Mouse (Mus musculus): Measurements from ENCODE around the gene Hsf2bp.
A peak's percentile ranks its signal among the peaks of the same experiment; 100 is the strongest.

Hsf2bp gene

GRCm38 (mm10) chr17:31986915-31987314 lies 49.2 kb downstream of the Hsf2bp start:
- no peak for DNase-seq (ENCODE audit: extremely low read depth, low read depth, low spot score)

GRCm38 (mm10) chr17:31983491-31983890 lies 52.7 kb downstream of the Hsf2bp start:
- DNase-seq (ENCODE audit: extremely low read depth, low read depth, low spot score), result no peak

DNA sequence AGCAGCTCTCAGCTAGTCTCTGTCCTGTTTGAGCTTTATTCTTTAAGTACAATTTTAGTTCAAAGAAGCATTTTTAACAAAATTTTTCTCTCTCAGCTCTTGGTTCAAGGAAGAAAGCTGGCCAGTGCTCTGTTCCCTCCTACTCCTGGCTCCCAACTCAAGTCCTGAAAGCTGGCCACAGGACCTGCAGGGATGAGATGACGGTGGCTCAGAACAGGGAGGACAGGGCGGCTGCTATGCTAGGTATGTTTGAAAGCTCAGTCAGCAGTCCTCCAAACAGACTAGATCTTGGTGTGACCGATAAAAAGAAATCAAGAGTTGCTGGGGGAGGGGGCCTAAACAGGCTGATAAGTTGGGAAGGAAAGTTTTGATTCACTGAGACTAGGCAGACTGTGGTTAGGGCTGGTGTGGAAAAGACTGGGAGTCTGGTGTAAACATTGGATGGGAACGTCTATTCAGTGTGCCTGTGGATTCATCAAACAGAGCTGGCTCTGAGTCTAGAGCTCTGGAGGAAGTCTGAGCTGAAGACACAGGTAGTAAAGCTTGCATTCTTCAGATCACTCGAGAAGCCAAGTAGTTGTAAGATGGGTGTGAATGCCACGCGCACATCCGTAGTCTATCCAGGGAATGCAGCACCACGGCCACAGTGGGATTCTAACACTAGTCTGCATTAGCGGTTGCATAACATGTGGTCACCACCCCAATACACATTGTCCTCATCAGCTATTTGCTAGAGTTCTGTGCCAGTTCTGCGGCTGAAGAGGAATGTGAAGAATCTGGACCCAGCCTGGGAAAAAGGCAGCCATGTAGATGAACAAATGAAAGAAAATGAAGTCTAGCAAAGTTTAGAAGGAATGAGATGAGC lies 53.6 kb downstream of the Hsf2bp start:
- DNase-seq (ENCODE audit: extremely low read depth, low read depth, low spot score), result no peak

DNA sequence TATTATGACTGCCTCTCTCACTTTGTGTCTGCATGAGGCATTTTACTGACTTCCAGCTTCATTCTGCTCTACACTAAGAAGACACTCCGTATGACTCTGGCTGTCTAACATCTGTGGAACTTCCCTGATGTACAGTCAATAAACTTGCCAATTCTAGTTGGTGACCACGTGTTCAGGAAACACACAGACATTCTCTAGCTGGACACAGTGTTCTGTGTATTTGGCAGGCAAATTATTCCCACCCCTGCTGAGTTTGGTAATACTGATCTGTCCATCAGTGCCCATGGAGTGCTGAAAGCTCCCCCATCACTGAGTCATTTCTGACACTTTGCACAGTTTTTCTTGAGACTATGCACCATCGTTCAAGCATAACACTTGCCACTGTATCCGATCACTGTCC lies 56.3 kb downstream of the Hsf2bp start:
- no peak for DNase-seq (ENCODE audit: extremely low read depth, low read depth, low spot score)

GRCm38 (mm10) chr17:31977131-31977530 lies 59.0 kb downstream of the Hsf2bp start:
- no peak for DNase-seq (ENCODE audit: extremely low read depth, low read depth, low spot score)

DNA sequence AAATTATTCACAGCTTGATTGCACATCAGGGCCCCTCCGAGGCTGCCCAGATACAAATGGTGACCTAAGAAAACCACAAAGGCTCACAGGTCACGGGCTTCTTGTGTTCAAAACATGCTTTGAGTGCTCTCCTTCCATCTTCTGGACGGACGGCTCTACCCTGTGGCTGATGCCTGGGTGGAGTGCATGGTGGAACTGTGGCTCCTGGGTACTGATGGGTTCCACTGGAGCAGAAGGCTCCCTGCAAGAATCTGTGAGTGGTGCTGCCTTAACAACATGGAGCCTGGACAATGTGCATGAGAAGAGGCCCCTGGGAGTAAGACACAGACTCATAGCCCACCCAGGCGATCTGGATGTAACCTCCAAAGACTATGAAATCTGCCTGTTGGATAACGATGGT lies 59.6 kb downstream of the Hsf2bp start:
- DNase-seq (ENCODE audit: extremely low read depth, low read depth, low spot score), result no peak

- DNase-seq (ENCODE audit: extremely low read depth, low read depth, low spot score), result no peak
Measured at GRCm38 (mm10) chr17:31974694-31975093, 61.5 kb downstream of the Hsf2bp start.

DNA sequence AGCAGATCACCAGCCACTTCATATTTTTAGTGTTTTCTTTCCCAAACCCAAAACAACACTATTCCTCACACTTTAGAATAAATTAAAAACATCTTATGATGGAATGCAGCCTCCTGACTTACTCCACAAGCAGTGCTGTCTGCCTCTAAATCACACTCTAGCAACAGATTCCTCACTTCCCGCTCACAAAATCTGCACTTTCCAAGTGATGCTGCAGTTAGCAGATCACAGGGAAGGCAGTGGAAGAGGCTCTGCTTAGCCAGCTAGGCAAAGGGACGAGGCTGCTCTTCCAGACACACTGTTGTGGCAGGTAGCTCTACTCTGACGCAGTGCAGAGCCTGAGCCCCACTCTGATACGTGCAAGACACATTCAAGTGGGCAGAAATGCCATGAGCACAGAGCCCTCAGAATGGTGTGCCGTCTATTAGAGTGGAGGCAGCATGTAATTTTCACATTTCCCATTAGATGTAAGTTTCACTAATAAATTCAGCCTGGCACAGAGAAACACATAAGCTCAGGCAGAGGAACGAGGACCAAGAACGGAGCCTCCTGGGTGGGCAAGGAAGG lies 62.4 kb downstream of the Hsf2bp start:
- DNase-seq (ENCODE audit: extremely low read depth, low read depth, low spot score), result no peak

DNA sequence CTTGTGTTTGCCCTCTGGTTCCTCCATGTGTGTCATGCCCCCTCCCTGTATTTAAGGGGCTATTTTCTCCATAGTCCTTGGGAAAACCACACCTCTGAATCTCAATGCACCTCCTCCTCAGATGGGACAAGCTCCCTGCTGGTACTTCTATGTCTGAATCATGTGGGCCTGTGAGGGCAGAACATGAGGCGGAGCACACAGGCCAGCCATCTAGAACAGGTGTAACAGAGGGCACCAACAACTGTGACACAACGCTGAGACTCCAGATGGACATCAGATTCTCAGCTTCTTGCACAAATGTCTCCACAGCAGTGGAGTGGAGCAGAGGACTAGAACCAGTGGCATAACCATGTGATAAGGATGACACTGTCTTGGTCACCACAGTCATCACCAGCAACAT lies 65.3 kb downstream of the Hsf2bp start:
- DNase-seq (ENCODE audit: extremely low read depth, low read depth, low spot score), result no peak

DNA sequence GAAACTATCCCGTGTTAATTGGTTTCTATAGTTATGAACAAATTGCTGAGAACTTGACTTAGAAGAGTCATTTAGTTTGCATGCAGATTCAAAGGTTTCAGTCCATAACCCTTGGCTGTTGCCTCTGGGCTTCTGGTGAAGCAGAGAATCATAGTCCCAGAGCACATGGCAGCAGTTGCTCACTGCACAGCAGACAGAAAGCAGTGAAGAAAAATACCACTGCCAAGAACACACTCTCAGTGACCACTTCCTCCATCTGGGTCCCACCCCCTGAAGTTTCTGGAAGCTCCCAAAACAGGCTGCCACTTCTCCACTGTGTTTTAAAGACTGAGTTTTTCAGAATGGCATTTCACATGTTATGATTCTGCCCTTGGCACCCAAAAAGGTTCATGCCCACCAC lies 67.3 kb downstream of the Hsf2bp start:
- no peak for DNase-seq (ENCODE audit: extremely low read depth, low read depth, low spot score)

GRCm38 (mm10) chr17:31967311-31967710 lies 68.8 kb downstream of the Hsf2bp start:
- DNase-seq (ENCODE audit: extremely low read depth, low read depth, low spot score), result no peak

GRCm38 (mm10) chr17:31966566-31966965 lies 69.6 kb downstream of the Hsf2bp start:
- DNase-seq (ENCODE audit: extremely low read depth, low read depth, low spot score), result no peak

DNA sequence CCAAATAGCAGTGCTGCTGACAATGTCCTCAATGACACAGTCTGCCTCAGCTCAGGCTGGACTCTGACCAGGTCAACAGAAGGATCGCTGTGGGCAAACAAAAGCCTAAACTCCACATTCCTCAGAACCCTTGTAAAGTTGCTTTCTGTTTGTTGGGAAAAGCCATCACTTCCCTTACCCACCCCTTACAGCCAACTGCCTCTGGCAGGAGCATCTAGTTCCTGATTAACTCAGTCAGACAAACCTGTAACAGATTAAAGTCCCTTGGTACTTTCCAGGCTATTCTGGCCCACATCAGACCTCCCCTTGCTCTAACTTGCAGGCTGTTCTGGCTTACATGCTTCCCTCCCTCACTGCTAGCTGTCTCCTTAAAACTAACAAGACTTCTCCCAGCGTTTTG lies 70.5 kb downstream of the Hsf2bp start:
- no peak for DNase-seq (ENCODE audit: extremely low read depth, low read depth, low spot score)

DNA sequence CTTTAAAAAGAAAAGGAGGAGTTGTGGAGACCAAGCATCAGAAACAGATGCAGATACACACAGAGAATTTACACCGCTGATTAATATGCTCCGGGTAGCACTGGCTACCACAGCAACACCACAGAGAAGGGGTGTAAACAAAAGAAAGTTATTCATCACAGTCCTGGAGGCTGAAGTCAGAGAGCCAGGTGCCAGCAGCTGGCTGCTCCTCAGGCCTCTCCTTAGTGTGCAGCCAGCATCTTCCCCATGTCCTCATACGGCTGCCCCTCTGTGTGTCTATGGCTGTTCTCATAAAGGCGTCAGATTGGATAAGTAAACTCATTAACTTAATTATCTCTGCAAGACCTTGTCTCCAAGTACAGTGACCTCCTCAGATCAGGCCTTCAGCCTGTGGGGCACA lies 73.2 kb downstream of the Hsf2bp start:
- DNase-seq (ENCODE audit: extremely low read depth, low read depth, low spot score), result no peak

DNA sequence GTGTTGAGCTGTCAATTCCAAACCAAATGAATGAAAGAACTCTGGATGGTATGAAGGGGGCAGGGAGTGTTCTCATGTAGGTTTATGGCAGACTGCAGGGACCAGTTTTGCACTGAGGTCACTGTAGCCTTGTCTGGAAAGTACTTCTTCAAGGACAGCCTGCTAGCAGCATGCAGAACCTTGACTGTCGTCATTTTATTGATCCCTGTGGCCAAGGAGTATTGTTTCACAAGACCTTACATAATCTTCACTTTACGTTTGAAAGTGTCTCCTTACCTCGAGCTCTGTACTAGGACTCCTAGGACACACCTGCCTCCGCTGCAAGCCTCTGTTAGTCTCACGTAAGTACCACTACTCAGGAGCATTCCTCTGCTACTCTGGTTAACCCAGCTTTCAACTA lies 73.9 kb downstream of the Hsf2bp start:
- DNase-seq (ENCODE audit: extremely low read depth, low read depth, low spot score), result peak; percentile 61

- DNase-seq (ENCODE audit: extremely low read depth, low read depth, low spot score), result no peak
Measured at GRCm38 (mm10) chr17:31954551-31955140, 81.5 kb downstream of the Hsf2bp start.

DNA sequence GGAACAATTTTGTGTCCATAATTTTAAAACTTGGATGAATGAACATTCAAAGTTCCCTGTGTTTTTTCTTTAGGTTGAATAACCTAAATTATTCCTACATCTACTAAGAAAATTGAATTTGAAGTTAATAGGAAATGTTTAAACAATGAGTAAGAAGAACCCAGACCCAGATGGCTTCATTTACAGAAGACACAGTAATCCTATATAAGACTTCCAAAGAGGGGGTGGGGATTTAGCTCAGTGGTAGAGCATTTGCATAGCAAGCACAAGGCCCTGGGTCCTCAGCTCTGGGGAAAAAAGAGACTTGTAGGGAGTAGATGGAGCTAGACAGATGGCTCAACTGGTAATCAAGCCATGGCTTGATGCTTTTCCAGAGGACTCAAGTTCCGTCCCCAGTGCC lies 87.1 kb downstream of the Hsf2bp start:
- DNase-seq (ENCODE audit: extremely low read depth, low read depth, low spot score), result no peak

- no peak for DNase-seq (ENCODE audit: extremely low read depth, low read depth, low spot score)
Measured at GRCm38 (mm10) chr17:31946436-31946835, 89.7 kb downstream of the Hsf2bp start.

DNA sequence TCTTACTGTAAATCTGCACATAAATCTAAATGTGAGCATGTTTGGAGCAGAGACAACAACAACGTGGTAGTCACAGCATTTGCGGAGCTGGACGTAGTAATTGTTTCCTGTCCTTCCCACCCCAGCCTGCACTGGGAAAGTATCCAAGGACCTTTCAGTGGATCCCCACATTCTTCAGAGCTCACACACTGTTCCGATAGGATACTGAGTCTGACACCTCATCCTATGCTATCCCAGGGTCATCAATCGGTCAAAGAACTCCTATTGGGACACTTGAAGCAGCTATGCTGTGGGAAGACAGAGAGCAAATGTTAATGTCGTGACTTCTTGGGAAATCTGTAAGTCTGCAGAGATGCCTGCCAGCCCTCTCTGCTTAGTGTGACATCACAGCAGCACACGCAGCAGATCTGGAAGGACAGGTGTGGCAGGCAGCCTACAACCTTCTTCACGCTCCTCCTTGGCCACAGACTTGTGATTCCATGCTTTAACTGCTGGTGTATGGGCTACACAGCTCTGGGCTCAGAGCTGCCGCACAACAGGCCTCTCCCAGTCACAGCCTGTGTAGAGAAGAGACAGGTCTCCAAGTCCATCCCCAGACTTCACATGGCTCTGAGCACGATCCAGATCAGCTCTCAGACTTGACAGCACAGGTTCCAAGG lies 92.1 kb downstream of the Hsf2bp start:
- no peak for DNase-seq (ENCODE audit: extremely low read depth, low read depth, low spot score)

DNA sequence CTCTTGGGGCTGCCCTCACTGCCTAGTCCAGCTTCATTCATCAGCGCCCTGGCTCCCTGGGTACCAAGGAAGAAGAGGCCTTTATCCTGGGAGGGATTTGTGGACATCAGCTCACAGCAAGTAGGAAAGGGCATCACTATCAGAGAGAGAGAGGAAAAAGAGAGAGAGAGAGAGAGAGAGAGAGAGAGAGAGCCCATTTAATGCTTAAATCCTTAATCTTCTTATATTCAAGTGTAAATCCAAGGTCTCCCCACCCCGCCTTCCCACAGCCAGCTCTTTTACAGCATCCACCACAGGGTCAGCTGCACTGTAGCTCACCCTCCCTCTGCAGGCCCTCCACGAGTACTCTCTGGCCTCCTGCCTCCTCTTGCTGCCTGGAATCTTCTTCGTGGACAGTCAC lies 94.5 kb downstream of the Hsf2bp start:
- DNase-seq (ENCODE audit: extremely low read depth, low read depth, low spot score), result no peak

GRCm38 (mm10) chr17:31940607-31941006 lies 95.5 kb downstream of the Hsf2bp start:
- peak; percentile 55 for DNase-seq (ENCODE audit: extremely low read depth, low read depth, low spot score)

Data from fat pad, adult 2 months (tissue).